ENCODE assay signal across 18 mouse cellular contexts in genomic region chr4:67825484-67825883, GRCm38 (mm10).
A peak's percentile ranks its signal among the peaks of the same experiment; 100 is the strongest.
DNase-seq lines count a peak whose midpoint lies in the region; ATAC-seq and TF ChIP-seq lines count a peak whose summit lies in the region.
"Had no signal": no experiment of that assay in that cellular context is flagged by ENCODE, and none has a peak within 500 bp of the region (broad histone marks: within the 10 kb centered on the region; RNA-seq: fewer than 3 reads in every experiment).

No protein-coding gene starts in this region.

- H3K4me2 ChIP-seq in liver, postnatal 0 days (ENCODE audit: low read depth, low read length) = no peak overlapping the region
- H3K4me2 ChIP-seq: heart, embryonic 13.5 days; liver, embryonic 15.5 days; neural tube, embryonic 15.5 days had no signal

- ATAC-seq in liver, postnatal 0 days = no peak

- no peaks in the 10 kb centered on the region for H3K4me1 ChIP-seq in liver, postnatal 0 days (ENCODE audit: insufficient read depth)
- H3K4me1 ChIP-seq: forebrain, embryonic 10.5 days; heart, embryonic 13.5 days; liver, embryonic 15.5 days; neural tube, embryonic 15.5 days had no signal

- H3K4me3 ChIP-seq in liver, postnatal 0 days (ENCODE audit: low read depth, low read length) = no peak overlapping the region
- H3K4me3 ChIP-seq: forebrain, embryonic 10.5 days; heart, embryonic 13.5 days; liver, embryonic 15.5 days; neural tube, embryonic 15.5 days had no signal

- 46% methylated on average over 1 of the region's 1 CpGs for WGBS in liver, postnatal 0 days (ENCODE audit: insufficient replicate concordance)

- TF ChIP-seq EP300 in liver, postnatal 0 days (IDR thresholded peaks at IDR 0.05; ENCODE audit: low read depth) = no peak

- no peaks in the 10 kb centered on the region for H3K36me3 ChIP-seq in liver, postnatal 0 days (replicated peaks; ENCODE audit: insufficient read depth, low read length)
- H3K36me3 ChIP-seq: forebrain, embryonic 10.5 days; heart, embryonic 13.5 days; liver, embryonic 15.5 days; neural tube, embryonic 15.5 days had no signal

- no peak for TF ChIP-seq CTCF in liver, postnatal 0 days (IDR thresholded peaks at IDR 0.05; ENCODE audit: low read depth)

- peak; percentile 13 for DNase-seq in cerebellum, adult 11 months
- no peak for DNase-seq in cerebellum, postnatal 4 days (ENCODE audit: low spot score in 2 of 2)
- DNase-seq in liver, postnatal 0 days = peak; percentile 9
- DNase-seq in liver = no peak
- DNase-seq in brain, adult 2 months (ENCODE audit: low read depth, low spot score) = peak; percentile 23
- peak; percentile 27 for DNase-seq in cerebellum, adult 9-11 months
- no peak for DNase-seq in gastrocnemius, adult 18-20 months (ENCODE audit: low spot score)
- DNase-seq: embryo, embryonic 11 days; gastrocnemius, postnatal 10 days; heart, adult 11 months; kidney, adult 18-20 months; lung, postnatal 36 days; thymus, postnatal 36 days had no signal

- no peaks in the 10 kb centered on the region for H3K27me3 ChIP-seq in liver, postnatal 0 days (ENCODE audit: insufficient read depth, low read length)
- H3K27me3 ChIP-seq: heart, embryonic 13.5 days; liver, embryonic 15.5 days; neural tube, embryonic 15.5 days had no signal

- no peaks in the 10 kb centered on the region for H3K9me3 ChIP-seq in liver, postnatal 0 days (ENCODE audit: low read length)
- H3K9me3 ChIP-seq: forebrain, embryonic 10.5 days; heart, embryonic 13.5 days; liver, embryonic 15.5 days; neural tube, embryonic 15.5 days had no signal

- no peak overlapping the region for H3K9ac ChIP-seq in liver, postnatal 0 days (replicated peaks)
- H3K9ac ChIP-seq: heart, embryonic 13.5 days; liver, embryonic 15.5 days; neural tube, embryonic 15.5 days had no signal

- no peak overlapping the region for H3K27ac ChIP-seq in liver, postnatal 0 days (ENCODE audit: low read depth)
- H3K27ac ChIP-seq: forebrain, embryonic 10.5 days; heart, embryonic 13.5 days; kidney, postnatal 0 days; liver, embryonic 15.5 days; neural tube, embryonic 15.5 days had no signal

Comparison
In these comparisons a context has a peak if more than half of its experiments do, and no peak if none do; other contexts are left out.
1. DNase-seq: peak in cerebellum, adult 11 months (single experiment), liver, postnatal 0 days (single experiment), brain, adult 2 months (single experiment) and cerebellum, adult 9-11 months (single experiment); none in cerebellum, postnatal 4 days (0 of 2), liver (single experiment) and gastrocnemius, adult 18-20 months (single experiment).